Comparison of ENCODE assay signal across 17 mouse cellular contexts in the genomic region with DNA sequence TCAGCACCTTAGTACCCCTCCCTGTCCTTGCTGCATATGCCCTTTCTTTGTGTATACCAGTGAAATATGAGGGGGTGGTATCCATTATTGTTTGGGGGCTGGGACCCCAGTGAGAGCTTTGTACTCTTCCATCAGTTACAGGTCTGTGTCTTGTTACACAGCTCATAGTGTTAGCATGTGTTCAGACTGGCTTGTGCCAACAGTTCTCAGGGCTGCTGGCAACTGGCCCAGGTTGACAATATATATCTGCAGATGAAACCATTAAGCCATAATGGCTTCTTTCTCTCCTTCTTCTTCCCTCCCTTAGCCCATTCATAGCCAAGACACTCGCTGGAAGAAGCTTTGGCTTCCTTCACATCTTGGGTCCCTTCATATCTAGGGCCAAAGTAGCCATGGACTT.
A peak's percentile ranks its signal among the peaks of the same experiment; 100 is the strongest.
DNase-seq lines count a peak whose midpoint lies in the region; ATAC-seq and TF ChIP-seq lines count a peak whose summit lies in the region.
"Had no signal": no experiment of that assay in that cellular context is flagged by ENCODE, and none has a peak within 500 bp of the region (broad histone marks: within the 10 kb centered on the region; RNA-seq: fewer than 3 reads in every experiment).

No protein-coding gene starts in this region.

- no peaks in the 10 kb centered on the region for H3K27me3 ChIP-seq in neural tube, embryonic 13.5 days
- no peaks in the 10 kb centered on the region for H3K27me3 ChIP-seq in hindbrain, postnatal 0 days (ENCODE audit: insufficient read depth, low read length)
- H3K27me3 ChIP-seq: neural tube, embryonic 15.5 days had no signal

- TF ChIP-seq CTCF in hindbrain, postnatal 0 days (IDR thresholded peaks at IDR 0.05; ENCODE audit: low read depth) = no peak

- peak; percentile 39 for DNase-seq in heart, postnatal 4 days
- DNase-seq in heart, postnatal 14 days = no peak
- no peak for DNase-seq in neural tube, embryonic 10.5 days (ENCODE audit: extremely low spot score, low spot score)
- DNase-seq in cerebellum, adult 18-20 months = peak; percentile 69 to 73
- DNase-seq in hindbrain, postnatal 0 days (ENCODE audit: low spot score) = peak; percentile 83
- DNase-seq in testis, postnatal 10 days (ENCODE audit: low spot score) = no peak
- DNase-seq: adrenal gland, adult 2 months; gastrocnemius, postnatal 36 days; heart, postnatal 36 days; kidney, adult 11 months; kidney, postnatal 14 days had no signal

- H3K9me3 ChIP-seq in neural tube, embryonic 13.5 days = no peaks in the 10 kb centered on the region
- H3K9me3 ChIP-seq in hindbrain, postnatal 0 days (ENCODE audit: low read length) = no peaks in the 10 kb centered on the region
- H3K9me3 ChIP-seq: neural tube, embryonic 15.5 days had no signal

- no peak overlapping the region for H3K4me2 ChIP-seq in neural tube, embryonic 13.5 days
- H3K4me2 ChIP-seq in hindbrain, postnatal 0 days (ENCODE audit: low read depth, low read length) = no peak overlapping the region
- H3K4me2 ChIP-seq: heart, embryonic 11.5 days; liver, embryonic 11.5 days; neural tube, embryonic 15.5 days had no signal

- H3K4me1 ChIP-seq in neural tube, embryonic 13.5 days (replicated peaks) = peaks cover 19% of the 10 kb centered on the region; the same call in 1 of the 2 replicates
- H3K4me1 ChIP-seq in hindbrain, postnatal 0 days (ENCODE audit: insufficient read depth, low read length) = peaks cover 14% of the 10 kb centered on the region

- intact Hi-C loops in heart, postnatal 14 days (cut with DNase I) = no loop called here

- no peaks in the 10 kb centered on the region for H3K36me3 ChIP-seq in neural tube, embryonic 13.5 days
- H3K36me3 ChIP-seq in hindbrain, postnatal 0 days (ENCODE audit: insufficient read depth, low read length) = no peaks in the 10 kb centered on the region
- H3K36me3 ChIP-seq: G1E; neural tube, embryonic 15.5 days had no signal

- WGBS in neural tube, embryonic 13.5 days = 73% methylated on average over 1 of the region's 1 CpGs
- 24% methylated on average over 1 of the region's 1 CpGs for WGBS in hindbrain, postnatal 0 days

- no peak overlapping the region for H3K9ac ChIP-seq in neural tube, embryonic 13.5 days
- H3K9ac ChIP-seq in hindbrain, postnatal 0 days (replicated peaks; ENCODE audit: low read length) = no peak overlapping the region
- H3K9ac ChIP-seq: neural tube, embryonic 15.5 days had no signal

- ATAC-seq in neural tube, embryonic 13.5 days (ENCODE audit: low read depth) = peak; percentile 53; the same call in 1 of the 2 replicates
- no peak for ATAC-seq in hindbrain, postnatal 0 days

- H3K27ac ChIP-seq in neural tube, embryonic 13.5 days (replicated peaks) = no peak overlapping the region
- H3K27ac ChIP-seq in hindbrain, postnatal 0 days = no peak overlapping the region
- H3K27ac ChIP-seq: neural tube, embryonic 15.5 days had no signal

- H3K4me3 ChIP-seq in neural tube, embryonic 13.5 days = no peak overlapping the region
- no peak overlapping the region for H3K4me3 ChIP-seq in hindbrain, postnatal 0 days (ENCODE audit: low read length)
- H3K4me3 ChIP-seq: erythroblast, embryonic 14.5 days; neural tube, embryonic 15.5 days had no signal

Comparison
In these comparisons a context has a peak if more than half of its experiments do, and no peak if none do; other contexts are left out.
1. DNase-seq: peak in heart, postnatal 4 days (single experiment), cerebellum, adult 18-20 months (2 of 2) and hindbrain, postnatal 0 days (single experiment); none in heart, postnatal 14 days (0 of 2), neural tube, embryonic 10.5 days (single experiment) and testis, postnatal 10 days (single experiment).